Mouse (Mus musculus) heart, adult 18-20 months (tissue): ENCODE data around the gene Gtf2ird2. TPM values are rescaled to one million over a fixed set of nuclear protein-coding genes. Genes with fewer than 3 reads are reported as not detected.

Source experiments
- DNase-seq, 2 experiments: peaks; one replicate each; pipeline ENCODE4 v3.0.0; 2021 to 2022; ENCODE audit warnings: mixed read lengths in 1 of 2
- long read RNA-seq, 2 experiments: library from polyadenylated mRNA; stranded (forward); transcript quantifications; one replicate each; pipeline ENCODE4 v2.0.0; 2021
- total RNA-seq, 2 experiments: library from RNA; stranded (reverse); gene quantifications; 2 replicates each; pipeline ENCODE4 v1.2.3; 2021

The Gtf2ird2 gene
- 1 to 10 TPM; 5.2 to 7.1 TPM for total RNA-seq
- long read RNA-seq, experiment 1, partial matches to known transcripts: 1 of 6 reads
- long read RNA-seq, experiment 1, other reads (novel, unspliced or antisense): 3 of 6 reads
- long read RNA-seq, experiment 2, partial matches to known transcripts: 0 of 1 reads
- long read RNA-seq, experiment 2, other reads (novel, unspliced or antisense): 1 of 1 reads

DNA sequence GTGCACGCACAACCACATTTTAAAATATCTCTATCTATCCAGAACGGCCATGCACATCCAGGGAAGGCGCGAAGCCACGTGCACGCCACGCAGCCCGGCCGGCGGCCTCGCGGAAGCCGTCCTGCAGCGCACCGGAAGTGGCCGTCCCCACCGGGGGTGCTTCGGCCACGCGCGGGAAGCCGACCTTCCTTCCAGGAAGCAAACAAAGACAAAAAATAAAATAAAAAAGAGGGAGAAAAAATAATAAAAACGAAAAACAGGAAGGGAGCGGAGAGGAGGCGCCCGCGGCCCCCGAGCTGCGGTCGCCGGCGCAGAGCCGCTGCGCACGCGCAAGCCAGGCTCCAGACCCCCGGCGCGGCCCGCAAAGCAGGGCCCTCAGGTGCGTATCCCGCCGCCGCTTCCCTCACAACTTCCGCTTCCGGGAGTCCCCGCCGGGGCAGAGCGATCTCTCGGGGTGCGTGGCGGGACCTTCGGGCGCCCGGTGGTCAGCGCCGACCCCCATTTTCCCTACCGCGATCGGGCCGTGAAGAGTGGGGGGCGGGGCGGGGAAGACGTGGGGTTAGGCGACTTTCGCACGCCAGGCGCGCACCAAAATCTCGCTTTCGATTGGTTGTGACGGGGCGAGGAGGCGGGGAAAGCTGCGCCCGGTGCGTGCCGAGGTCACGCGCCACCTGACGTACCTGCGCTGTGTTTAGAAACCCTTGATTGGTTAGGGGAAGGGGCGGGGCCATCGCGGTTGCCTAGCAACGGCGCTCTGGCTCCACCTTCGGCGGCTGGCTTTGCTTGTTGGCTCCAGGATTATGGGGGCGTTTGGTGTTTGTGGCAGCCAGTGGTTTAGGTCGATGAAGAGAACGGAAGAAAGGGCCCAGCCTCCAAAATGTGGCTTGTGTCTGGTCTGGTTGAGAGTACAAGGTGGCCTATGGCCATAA is at the start of gene Gtf2ird2:
Gtf2ird2 (plus strand) TSS at position 140 of the 929 bp plus-strand sequence.
- DNase-seq: peak; percentile 98

DNA sequence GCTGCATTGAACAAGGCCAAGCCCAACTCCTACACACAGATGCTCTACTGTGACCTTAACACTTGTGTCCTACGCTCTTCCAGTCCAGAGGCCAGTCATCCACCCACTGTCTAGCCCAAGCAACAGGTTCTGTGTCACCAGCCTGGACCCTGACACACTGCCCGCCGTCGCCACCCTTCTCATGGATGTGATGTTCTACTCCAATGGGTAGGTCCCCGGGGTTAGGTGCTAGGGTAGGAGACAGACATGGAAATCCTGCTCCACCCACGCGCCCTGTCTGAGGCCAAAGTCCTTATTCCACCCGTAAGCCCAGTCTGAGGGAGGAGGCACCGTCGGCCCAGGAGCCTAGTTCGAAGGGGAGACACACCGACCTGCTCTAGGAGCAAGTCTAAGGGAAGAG is 47.8 kb upstream of the Gtf2ird2 start:
- DNase-seq: no peak

DNA sequence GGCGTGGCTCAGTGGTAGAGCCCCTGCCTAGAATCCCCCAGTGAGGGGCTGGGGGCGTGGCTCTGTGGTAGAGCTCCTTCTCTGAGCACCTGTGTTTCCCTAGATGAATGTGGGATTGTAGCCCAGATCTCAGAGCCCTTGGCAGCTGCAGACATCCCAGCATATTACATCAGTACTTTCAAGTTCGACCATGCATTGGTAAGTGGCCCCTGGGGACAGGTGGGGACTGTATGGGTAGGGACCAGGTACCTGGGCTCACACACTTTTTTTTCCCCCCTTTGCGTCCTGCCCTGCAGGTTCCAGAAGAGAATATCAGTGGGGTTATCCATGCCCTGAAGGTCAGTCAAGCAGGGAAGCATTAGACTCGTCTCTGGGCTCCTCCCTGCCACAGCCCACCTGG is 45.9 kb upstream of the Gtf2ird2 start:
- no peak for DNase-seq

DNA sequence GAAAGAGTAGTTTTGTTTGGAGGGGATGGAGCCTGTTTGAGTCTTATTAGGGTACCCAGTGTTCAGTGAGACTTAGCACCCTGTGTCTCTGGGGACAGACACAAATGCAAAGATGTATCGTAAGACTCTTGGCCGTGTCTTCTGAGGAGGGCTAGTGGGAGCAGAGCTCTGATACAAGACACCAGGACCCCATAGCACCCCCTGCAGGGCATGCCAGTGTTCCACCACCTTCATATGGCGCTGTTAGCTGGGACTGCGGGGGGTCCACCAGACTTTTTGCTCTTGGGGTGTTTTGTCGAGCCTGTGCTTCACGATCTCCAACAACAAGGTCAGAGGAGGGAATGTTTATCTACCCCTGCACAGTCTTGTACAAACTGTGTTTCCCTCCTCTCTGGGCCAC is 44.4 kb upstream of the Gtf2ird2 start:
- no peak for DNase-seq

DNA sequence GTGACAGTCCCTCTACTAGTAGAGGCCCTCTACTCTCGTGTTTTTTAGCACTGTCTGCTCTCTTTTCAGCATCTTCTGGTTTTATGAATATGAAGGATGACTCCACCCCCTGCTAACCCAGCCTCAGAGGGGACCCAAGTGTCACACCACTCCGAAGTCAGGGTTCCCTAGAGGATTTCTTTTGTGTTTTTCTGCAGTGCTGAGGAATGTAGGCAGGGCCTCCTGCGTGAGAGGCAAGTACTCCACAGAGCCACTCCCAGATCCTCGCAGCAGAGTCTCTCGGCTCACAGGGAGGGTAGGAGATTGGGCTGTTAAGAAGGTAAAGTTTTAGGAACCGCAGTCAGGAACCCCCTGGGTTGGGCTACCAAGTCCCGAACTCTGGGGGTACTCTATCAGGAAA is 42.6 kb upstream of the Gtf2ird2 start:
- DNase-seq: no peak

DNA sequence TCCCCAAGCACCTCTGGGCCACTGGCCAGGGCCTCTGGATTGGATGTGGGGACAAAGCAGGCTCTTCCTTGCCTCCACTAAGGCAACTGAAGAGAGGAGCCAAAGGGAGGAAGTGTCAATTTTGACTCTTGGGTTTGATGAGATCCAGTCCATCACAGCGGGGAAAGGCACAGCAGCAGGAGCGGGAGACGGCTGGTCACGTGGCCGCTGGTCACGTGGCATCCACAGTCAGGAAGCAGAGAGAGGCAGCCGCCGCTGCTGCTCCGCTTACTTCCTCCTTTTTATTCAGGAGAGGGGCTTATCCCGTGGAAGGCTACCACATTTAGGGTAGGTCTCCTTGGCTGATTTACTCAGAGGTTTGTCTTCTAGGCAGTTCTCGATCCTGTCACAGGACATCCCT is 41.4 kb upstream of the Gtf2ird2 start:
- peak in 1 of 2 experiments; percentile 37 for DNase-seq

DNA sequence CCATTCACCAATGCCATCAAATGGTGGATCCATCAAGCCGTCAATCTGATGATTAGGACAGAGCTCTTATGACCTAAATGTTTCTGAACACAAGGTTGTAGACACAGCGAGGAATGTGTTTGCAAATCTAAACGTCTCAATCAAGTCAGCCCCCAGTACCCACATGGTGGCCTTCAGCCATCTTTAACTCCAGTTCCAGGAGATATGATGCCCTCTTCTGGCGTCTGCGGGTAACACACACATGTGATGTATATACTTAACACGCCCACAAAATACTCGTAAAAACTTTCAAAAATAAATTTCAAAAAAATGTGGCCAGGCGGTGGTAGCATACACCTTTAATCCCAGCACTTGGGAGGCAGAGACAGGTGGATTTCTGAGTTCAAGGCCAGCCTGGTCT is 38.8 kb upstream of the Gtf2ird2 start:
- DNase-seq: no peak

DNA sequence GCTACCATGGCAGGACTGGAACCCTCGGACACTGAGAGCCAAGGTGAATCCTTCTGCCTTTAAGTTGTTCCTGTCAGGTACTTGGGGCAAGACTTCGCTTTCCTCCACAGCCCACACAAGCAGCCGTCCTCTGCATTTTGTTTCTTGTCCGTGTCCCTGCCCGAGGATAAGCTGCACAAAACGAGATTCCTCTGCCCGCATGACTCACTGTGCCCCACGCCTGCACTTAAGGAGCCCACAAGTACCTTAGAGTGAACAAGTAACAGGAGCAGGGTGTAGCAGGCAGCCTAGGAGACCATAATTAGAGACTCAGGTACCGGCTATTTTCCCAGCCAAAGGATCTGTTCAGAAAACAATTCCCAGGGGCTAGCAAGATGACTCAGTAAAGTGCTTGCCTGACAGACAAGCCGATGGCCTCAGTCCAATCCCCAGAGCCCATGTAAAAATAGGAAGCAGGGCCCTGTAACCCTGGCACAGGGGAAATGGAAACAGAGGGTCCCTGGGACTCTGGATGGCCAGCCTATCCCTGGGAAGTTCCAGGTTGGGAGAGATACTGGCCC is 36.5 kb upstream of the Gtf2ird2 start:
- peak in 1 of 2 experiments; percentile 17 for DNase-seq

DNA sequence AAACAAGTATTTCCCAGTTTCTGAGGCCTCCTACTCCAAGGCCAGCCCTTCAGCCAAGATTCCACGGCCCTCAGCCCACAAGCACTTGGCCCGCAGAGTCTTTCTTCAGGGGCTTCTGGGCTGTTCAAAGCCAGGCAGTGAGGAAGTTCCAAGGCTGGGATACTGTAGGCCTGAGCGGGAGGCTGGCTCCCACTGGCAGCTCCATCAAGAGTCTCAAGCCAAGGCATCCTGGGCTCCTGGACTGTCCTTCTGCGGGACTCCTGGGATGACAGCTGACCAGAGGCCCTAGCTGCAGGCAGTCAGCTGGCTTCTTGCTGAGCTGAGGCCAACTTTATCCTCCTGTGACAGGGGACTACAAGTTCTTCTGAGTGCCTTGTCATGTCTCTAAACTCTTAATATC is 35.7 kb upstream of the Gtf2ird2 start:
- peak; percentile 35 to 46 for DNase-seq

DNA sequence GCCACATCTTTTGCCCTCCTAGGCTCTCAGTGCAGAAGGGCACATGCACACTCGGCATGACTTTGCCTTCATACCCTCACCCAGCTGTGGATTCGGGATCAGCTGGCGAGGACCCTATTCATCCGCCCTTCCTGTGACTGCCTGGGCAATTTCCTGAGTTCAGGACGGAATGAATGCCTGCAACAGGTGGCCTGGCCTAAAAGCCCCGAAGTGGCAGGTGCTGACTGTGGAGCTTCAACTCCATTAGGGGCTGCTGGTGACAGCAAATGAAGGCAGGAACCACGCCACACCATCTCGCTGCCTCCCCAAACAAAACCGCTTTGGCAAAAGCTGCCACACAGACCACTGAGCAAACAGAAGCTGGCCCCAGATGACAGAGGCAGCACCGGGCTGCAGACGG is 31.9 kb upstream of the Gtf2ird2 start:
- no peak for DNase-seq

DNA sequence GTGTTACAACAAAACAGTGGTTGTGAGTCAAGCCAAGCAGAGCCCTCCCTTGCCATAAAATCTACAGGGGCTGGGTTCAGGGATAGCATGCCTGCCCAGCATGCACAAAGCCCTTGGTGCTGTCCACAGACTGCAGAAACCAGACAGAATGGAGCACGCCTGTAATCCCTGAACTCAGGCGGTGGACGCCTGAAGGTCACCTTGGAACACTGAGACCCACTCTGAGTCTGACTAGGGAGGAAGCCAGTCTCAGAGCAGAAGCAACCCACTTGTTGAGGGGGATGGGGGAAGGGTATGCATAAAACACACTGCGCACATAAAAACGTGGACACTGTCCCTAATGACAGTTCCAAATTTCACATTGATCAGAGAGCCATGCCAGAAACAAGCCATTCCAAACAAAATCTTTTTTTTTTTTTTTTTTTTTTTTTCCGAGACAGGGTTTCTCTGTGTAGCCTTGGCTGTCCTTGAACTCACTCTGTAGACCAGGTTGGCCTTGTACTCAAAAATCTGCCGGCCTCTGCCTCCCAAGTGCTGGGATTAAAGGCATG is 27.8 kb upstream of the Gtf2ird2 start:
- no peak for DNase-seq

DNA sequence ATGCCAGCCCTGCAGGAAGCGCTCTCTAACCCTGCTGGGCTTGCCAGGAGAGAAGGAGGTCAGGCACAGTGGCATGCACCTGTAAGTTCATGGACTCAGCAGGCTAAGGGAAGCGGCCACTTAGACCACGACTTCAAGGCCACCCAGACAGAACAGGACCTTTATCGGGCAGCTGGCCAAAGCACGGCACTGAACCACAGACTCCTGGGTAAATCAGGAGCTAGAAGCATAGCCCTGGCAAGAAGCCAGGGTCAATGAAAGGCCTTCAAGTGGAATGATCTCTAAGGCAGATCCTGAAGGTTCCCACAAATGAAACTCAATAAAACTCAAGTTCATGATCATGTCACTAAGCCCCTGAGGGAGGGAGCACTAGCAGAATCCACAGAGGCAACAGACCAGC is 19.1 kb upstream of the Gtf2ird2 start:
- no peak for DNase-seq

DNA sequence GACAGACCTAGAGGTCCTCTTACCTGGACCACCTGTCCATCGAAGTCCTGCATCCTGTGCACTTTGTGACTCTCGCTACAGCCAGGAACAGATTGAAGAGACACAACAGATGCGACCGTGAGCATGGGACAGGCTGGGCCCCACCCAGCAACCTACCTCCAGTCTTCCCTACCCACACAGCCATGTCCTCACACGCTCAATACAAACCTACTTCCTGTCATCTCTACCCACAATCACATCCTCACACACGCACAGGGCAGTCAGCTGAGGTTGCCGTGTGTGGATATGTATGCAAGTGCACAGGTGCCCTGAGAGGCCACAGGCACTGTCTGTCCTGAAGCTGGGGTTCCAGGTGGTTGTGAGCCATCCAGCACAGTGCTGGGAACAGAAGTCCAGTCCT is 17.2 kb upstream of the Gtf2ird2 start:
- no peak for DNase-seq

DNA sequence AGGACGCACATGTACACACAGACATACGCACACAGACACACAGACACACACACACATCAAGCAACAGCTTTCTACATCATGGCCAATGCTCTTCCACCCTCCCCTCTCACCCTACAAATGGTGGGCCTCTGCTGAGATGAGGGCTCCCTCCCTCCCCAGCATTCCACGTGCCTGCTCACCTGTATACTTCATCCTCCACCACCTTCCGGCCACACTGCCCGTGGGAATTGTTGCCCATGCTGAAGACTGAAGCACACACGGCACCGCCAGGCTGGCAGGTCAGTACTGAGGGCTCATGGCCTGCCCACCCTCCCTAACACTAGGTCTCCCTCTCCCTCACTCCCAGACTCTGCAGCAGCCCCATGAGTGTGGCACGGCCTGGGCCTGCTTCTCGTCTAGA is 15.8 kb upstream of the Gtf2ird2 start:
- no peak for DNase-seq

DNA sequence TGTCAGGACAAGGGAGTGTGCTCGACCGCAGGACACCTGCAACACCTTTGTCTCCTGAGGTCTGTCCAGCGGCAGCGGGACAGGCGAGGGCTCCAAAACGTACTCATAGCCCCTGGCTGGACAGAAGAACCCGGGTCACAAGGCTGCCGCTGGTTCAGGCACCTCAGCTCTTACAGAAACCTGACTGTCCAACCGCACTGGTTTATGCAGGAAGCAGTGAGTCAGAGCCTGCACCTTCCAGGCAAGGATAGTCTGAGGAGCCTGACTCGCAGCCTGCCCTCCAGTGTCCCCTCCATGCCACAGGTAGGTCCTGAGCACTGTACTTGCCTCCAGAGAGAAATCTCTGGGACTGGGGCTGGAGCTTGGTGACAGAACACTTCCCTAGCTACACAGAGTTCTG is 14.6 kb upstream of the Gtf2ird2 start:
- DNase-seq: no peak

DNA sequence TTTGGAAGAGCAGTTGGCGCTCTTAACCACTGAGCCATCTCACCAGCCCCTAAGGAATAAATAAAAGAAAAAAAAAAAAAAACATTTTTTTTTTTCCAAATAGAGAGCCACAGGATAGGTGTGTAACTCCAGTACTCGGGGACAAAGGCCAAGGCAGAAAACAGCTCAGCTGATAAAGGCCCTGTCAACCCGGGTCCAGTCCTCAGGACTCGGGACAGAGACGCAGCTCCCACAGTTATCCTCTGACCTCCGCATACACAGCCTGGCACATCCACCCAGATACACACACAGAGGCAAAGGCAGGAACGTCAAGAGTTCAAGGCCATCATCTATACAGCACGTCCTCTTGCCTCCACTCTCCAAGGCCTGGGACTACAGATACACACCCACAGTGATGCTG is 13.7 kb upstream of the Gtf2ird2 start:
- DNase-seq: no peak

DNA sequence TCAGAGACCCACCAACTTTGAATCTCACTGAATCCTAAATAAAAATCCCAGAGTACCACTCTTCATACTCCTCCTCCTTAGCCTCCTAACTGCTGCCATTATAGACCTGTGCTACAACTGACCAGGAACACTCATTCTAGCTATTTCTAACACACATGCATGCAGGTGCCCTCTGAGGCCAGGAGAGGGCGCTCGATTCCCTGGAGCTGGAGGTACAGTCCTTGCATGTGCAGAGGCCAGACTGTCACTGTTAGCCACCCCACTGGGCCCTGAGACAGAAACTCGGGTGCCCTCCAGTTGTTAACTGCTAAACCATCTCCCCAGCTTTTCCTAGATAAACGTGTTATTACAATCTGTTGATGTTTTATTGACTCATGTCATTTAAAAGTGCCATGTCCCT is 10.6 kb upstream of the Gtf2ird2 start:
- DNase-seq: no peak

DNA sequence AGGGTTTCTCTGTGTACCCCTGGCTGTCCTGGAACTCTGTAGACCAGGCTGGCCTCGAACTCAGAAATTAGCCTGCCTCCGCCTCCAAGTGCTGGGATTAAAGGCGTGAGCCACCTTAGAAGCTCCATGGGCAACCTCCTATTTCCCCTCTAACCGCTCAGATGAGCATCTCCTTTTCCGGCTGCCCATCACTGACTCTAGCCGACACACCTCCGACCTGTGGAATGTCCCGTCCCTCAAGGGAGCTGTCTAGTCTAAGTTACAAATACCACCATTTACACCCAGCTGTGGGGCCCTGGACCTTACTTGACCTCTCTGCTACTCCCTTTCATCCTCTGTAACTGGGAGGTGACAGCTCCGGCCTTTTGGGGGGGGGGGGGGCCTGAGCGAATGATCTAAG is 8.1 kb upstream of the Gtf2ird2 start:
- no peak for DNase-seq

DNA sequence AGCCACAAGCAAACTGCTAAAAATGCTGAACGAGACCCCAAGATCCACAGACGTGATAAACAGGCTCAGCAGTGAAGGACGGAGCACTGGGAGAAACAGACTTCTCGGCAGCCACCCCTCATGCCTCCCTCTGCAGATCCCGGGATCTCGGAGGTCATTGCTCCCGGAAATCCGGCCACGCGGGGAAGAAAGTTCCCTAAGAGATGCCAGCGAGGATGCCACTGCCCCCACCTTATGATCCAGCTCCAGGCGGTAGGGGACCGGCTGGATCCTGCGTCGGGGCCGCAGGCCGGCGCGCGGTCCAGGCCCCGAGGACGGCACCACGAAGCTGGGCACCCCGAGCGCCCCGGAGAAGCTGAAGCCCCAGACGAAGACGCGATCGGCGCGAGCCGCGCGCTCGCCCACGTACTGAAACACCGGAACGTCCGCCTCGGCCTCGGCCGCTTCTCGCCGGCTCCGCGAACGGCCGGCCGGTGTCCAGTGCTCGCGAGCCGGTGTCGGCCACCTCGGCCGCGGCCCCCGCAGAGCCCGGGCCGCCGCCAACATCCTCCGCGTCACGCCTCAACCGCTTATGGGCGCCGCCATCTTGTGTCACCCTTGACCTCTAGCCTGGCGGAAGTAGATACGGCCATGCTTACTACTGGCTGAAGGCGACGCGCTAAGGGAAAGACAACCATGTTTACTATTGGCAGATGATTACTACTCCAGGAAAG is 7.5 kb upstream of the Gtf2ird2 start, which contains the start of gene Rcc1l:
Rcc1l (minus strand) TSS at position 606 of the 713 bp plus-strand sequence.
- DNase-seq: peak; percentile 89 to 93

DNA sequence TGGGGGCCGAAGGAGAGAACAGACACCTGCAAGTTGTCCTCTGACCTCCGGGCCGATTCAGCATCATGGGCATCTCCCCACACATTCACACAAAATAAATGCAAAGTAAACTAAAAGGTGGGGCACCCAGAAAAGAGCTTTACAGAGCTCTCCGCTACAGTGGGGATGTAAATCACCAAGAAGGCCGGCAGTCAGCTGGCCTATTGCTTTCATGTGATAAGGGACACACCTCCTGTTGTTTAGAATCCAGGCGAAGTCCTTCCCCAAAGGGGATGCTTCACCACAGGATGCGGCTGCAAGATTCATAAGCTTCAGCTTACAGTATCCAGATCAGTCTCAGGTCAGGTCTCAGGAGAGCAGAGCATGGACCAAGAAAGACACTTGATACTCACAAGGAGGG is 5.3 kb upstream of the Gtf2ird2 start:
- no peak for DNase-seq

DNA sequence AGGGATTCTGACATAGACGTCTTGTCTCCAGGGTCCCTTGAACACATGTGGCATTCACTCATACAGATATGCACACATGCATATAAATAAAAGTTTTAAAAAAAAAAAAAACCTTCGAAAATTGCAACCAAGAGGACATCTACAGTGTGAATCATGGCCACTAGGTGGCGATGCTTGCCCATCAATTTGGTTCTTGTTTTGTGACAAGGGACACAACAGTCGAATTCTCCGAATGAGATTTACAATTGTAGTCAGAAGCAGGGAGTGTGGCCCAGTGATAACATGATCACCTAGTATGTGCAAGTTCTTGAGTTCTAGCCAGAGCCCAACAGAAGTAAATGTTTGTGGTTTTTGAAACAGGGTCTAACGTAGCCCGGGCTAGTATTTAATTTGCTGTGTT is 3.9 kb upstream of the Gtf2ird2 start:
- DNase-seq: peak; percentile 72 to 92

DNA sequence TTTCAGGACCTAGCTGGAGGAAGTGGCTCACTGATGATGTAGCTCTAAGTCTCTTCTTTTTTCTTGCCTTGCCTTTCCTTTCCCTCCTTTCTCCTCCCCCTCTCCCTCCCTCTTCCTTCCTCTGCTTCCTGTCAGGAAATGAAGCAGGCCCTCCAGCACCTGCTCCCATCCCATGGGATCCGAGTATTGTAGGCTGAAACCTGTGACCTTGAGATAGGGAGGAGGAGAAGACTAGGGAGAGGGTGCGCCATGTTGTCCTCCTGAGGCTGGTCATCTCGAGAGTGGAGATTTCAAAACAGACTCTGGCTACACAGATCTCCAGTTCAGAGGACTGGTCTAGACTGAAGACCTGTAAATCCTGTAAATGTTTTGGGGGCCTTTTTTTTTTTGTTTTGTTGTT is 1.6 kb upstream of the Gtf2ird2 start:
- peak in 1 of 2 experiments; percentile 23 for DNase-seq
